Mouse (Mus musculus): ENCODE data around the gene Hmgn2.

DNA sequence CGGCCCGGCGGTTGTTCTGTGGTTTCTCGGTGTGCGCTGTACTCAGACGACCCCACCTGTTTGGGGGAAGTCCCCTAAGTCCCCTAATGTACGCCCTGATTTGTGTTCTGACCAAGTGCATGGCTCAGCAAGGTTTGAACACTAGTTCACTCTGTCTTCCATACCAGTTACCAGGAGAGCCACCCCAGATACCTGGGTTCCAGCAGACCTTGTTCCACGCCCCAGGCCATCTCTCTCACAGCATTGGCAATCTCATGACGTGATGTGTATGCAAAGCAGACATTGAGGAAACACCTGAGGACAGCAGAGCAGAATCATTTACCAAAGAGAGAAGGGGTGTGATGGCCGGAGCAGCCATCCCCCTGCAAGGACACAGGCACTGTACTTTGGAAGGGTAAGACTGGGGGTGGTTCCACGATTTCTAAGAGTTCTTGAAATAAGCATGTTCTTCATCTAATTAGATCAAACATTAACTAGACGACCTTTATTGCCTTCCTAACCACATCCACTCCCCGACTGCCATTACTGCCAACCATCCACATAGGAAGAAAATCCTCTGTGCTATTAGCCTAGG is 22.7 kb upstream of the Hmgn2 start:
- no peak for TF ChIP-seq CTCF (IDR thresholded peaks at IDR 0.05; ENCODE audit: borderline replicate concordance, control insufficient read depth, extremely low read depth, insufficient read depth, low read length, poor library complexity)
- no peak for TF ChIP-seq POLR2A (IDR thresholded peaks at IDR 0.05; ENCODE audit: control insufficient read depth, extremely low read depth, insufficient read depth, low read length, poor library complexity)
